Mouse (Mus musculus) limb, embryonic 12.5 days (tissue): Measurements from ENCODE around the gene Ube2v1. TPM values are rescaled to one million over a fixed set of nuclear protein-coding genes. Genes with fewer than 3 reads are reported as not detected.

Experiments used
- microRNA-seq: library from miRNA; unstranded; fragments of <30 nt; microRNA quantifications from one replicate; pipeline ENCODE4, GENCODE M21; 2017
- polyA plus RNA-seq: library from polyadenylated mRNA; unstranded; fragments of >200 nt; fragmentation: Nextera tagmentation; extraction: Ambion mirVana; gene quantifications from 2 replicates; pipeline ENCODE4 v1.2.1, GENCODE M21; 2016

The Ube2v1 gene
- polyA plus RNA-seq, 1 experiment from 2014 or later, result 267 TPM

Small RNA genes within 50 kb of the gene (microRNA-seq; reads per million reads assigned to microRNA genes)
- gene Gm22355, result not detected

Other genes with a start within 250 kb of the Ube2v1 start
- 24.9 and 27.0 TPM in 2 replicates for gene Slc9a8, start 210.4 kb downstream of the Ube2v1 start, polyA plus RNA-seq
- gene Rnf114, start 139.4 kb downstream of the Ube2v1 start, polyA plus RNA-seq, result 99.2 and 101 TPM in 2 replicates
- gene Spata2, start 139.2 kb downstream of the Ube2v1 start, polyA plus RNA-seq, result 14.9 and 15.1 TPM in 2 replicates
- 69.0 and 82.0 TPM in 2 replicates for gene Snai1, start 93.9 kb downstream of the Ube2v1 start, polyA plus RNA-seq
- gene Gm20431, start 29.4 kb upstream of the Ube2v1 start, polyA plus RNA-seq, result 7.5 and 11.9 TPM in 2 replicates
- 3.7 and 4.0 TPM in 2 replicates for gene Cebpb, start 56.8 kb upstream of the Ube2v1 start, polyA plus RNA-seq
- 39.3 and 40.8 TPM in 2 replicates for gene Tmem189, start 57.7 kb upstream of the Ube2v1 start, polyA plus RNA-seq